Mouse (Mus musculus) midbrain, embryonic 11.5 days (tissue): ENCODE measurements around the gene Sh3gl2. TPM values are rescaled to one million over a fixed set of nuclear protein-coding genes. Genes with fewer than 3 reads are reported as not detected.
A peak's percentile ranks its signal among the peaks of the same experiment; 100 is the strongest.

Experiments used
- ATAC-seq: fragments of 200-750 bp; cut with Nextera tagmentation; 2 replicates; pipeline ENCODE4 v1.8.0; 2017; ENCODE audit warnings: moderate TSS enrichment, moderate library complexity; ENCODE audit not compliant: low FRiP score
- DNase-seq: peaks from one replicate; pipeline ENCODE4 v3.0.0; 2015; ENCODE audit warnings: low spot score; ENCODE audit errors: missing footprints
- H3K27ac ChIP-seq: fragments of 300-500 bp; sonication (generic); 2 replicates; pipeline ENCODE4 v1.5.1; 2014; ENCODE audit warnings: low read depth, low read length
- H3K27me3 ChIP-seq: fragments of 300-500 bp; sonication (generic); 2 replicates; pipeline ENCODE4 v1.6.1; 2014; ENCODE audit warnings: mild to moderate bottlenecking, low read length, moderate library complexity, mixed read lengths; ENCODE audit not compliant: control insufficient read depth, insufficient read depth
- H3K36me3 ChIP-seq: fragments of 300-500 bp; sonication (generic); 2 replicates; pipeline ENCODE4 v1.6.1; 2014; ENCODE audit warnings: mild to moderate bottlenecking, low read length, moderate library complexity, mixed read lengths; ENCODE audit not compliant: control insufficient read depth, insufficient read depth
- H3K4me1 ChIP-seq: fragments of 300-500 bp; sonication (generic); 2 replicates; pipeline ENCODE4 v1.6.1; 2014; ENCODE audit warnings: low read length; ENCODE audit not compliant: control insufficient read depth, insufficient read depth
- H3K4me2 ChIP-seq: fragments of 300-500 bp; sonication (generic); 2 replicates; pipeline ENCODE4 v1.6.1; 2014; ENCODE audit warnings: mild to moderate bottlenecking, moderate library complexity
- H3K4me3 ChIP-seq: fragments of 300-500 bp; sonication (generic); 2 replicates; pipeline ENCODE4 v1.5.1; 2014; ENCODE audit warnings: low read depth, low read length
- H3K9ac ChIP-seq: fragments of 300-500 bp; sonication (generic); 2 replicates; pipeline ENCODE4 v1.6.1; 2014; ENCODE audit warnings: low read length
- H3K9me3 ChIP-seq: fragments of 300-500 bp; sonication (generic); 2 replicates; pipeline ENCODE4 v1.6.1; 2016; ENCODE audit warnings: low read length; ENCODE audit not compliant: control insufficient read depth
- WGBS: fragments of 180-500 bp; shearing (Covaris S2); extraction: QIAGEN DNeasy Blood & Tissue Kit; methylation state at CpG from one replicate; pipeline ENCODE4 v1.1.7; 2014; 5-methylcytosine and 5-hydroxymethylcytosine counted together
- polyA plus RNA-seq: library from polyadenylated mRNA; unstranded; fragments of >200 nt; fragmentation: Nextera tagmentation; extraction: Ambion mirVana; gene quantifications from 2 replicates; pipeline ENCODE4 v1.2.1, GENCODE M21; 2014

Sh3gl2 gene
- polyA plus RNA-seq, 1 experiment from 2014 or later: 8.4 TPM

GRCm38 (mm10) chr4:85404424-85405194 is 199.7 kb downstream of the Sh3gl2 start:
- Histone ChIP-seq H3K4me2 (no peak overlapping the region), H3K36me3 (no peaks in the 10 kb centered on the region), H3K27ac (no peak overlapping the region), H3K27me3 (no peaks in the 10 kb centered on the region), H3K9ac (no peak overlapping the region), H3K4me1 (no peaks in the 10 kb centered on the region), H3K4me3 (no peak overlapping the region), H3K9me3 (no peaks in the 10 kb centered on the region)
- peak; percentile 98 for DNase-seq
- 42% methylated on average over 10 of the region's 10 CpGs for WGBS
- peak; percentile 58 for ATAC-seq

- 77% methylated on average over 7 of the region's 7 CpGs for WGBS
- no peaks in the 10 kb centered on the region for H3K9me3 ChIP-seq
- DNase-seq: no peak
- no peak overlapping the region for H3K4me2 ChIP-seq
- H3K36me3 ChIP-seq: no peaks in the 10 kb centered on the region
- peak; percentile 42; the same call in 1 of the 2 replicates for ATAC-seq
- H3K27ac ChIP-seq: no peak overlapping the region
- H3K4me1 ChIP-seq: no peaks in the 10 kb centered on the region
- H3K27me3 ChIP-seq: no peaks in the 10 kb centered on the region
- H3K9ac ChIP-seq: no peak overlapping the region
- H3K4me3 ChIP-seq: no peak overlapping the region
Observed at GRCm38 (mm10) chr4:85405276-85405675, 200.3 kb downstream of the Sh3gl2 start.

GRCm38 (mm10) chr4:85416466-85416865 is 211.5 kb downstream of the Sh3gl2 start:
- H3K4me3 ChIP-seq: no peak overlapping the region
- ATAC-seq: no peak
- H3K4me1 ChIP-seq: no peaks in the 10 kb centered on the region
- no peaks in the 10 kb centered on the region for H3K36me3 ChIP-seq
- no peak overlapping the region for H3K4me2 ChIP-seq
- no peak for DNase-seq
- WGBS: 95% methylated on average over 3 of the region's 3 CpGs
- H3K27me3 ChIP-seq: no peaks in the 10 kb centered on the region
- no peak overlapping the region for H3K9ac ChIP-seq
- no peak overlapping the region for H3K27ac ChIP-seq
- no peaks in the 10 kb centered on the region for H3K9me3 ChIP-seq

- no peaks in the 10 kb centered on the region for H3K4me1 ChIP-seq
- DNase-seq: no peak
- no peak overlapping the region for H3K9ac ChIP-seq
- no peak for ATAC-seq
- H3K27ac ChIP-seq: no peak overlapping the region
- H3K27me3 ChIP-seq: no peaks in the 10 kb centered on the region
- no peaks in the 10 kb centered on the region for H3K36me3 ChIP-seq
- H3K9me3 ChIP-seq: no peaks in the 10 kb centered on the region
- H3K4me3 ChIP-seq: no peak overlapping the region
- 83% methylated on average over 6 of the region's 6 CpGs for WGBS
- no peak overlapping the region for H3K4me2 ChIP-seq
Observed at GRCm38 (mm10) chr4:85420429-85420828, 215.5 kb downstream of the Sh3gl2 start.

- Histone ChIP-seq H3K4me2 (no peak overlapping the region), H3K9ac (no peak overlapping the region), H3K9me3 (no peaks in the 10 kb centered on the region), H3K4me3 (no peak overlapping the region), H3K27ac (no peak overlapping the region), H3K4me1 (no peaks in the 10 kb centered on the region), H3K36me3 (no peaks in the 10 kb centered on the region), H3K27me3 (no peaks in the 10 kb centered on the region)
- DNase-seq: no peak
- ATAC-seq: no peak
- WGBS: 83% methylated on average over 4 of the region's 4 CpGs
Observed at GRCm38 (mm10) chr4:85426211-85426610, 221.3 kb downstream of the Sh3gl2 start.

GRCm38 (mm10) chr4:85432786-85433185 is 227.9 kb downstream of the Sh3gl2 start:
- 84% methylated on average over 4 of the region's 4 CpGs for WGBS
- DNase-seq (no peak), ATAC-seq (no peak)
- Histone ChIP-seq H3K4me1 (no peaks in the 10 kb centered on the region), H3K9ac (no peak overlapping the region), H3K36me3 (no peaks in the 10 kb centered on the region), H3K9me3 (no peaks in the 10 kb centered on the region), H3K4me3 (no peak overlapping the region), H3K27me3 (no peaks in the 10 kb centered on the region), H3K4me2 (no peak overlapping the region), H3K27ac (no peak overlapping the region)

GRCm38 (mm10) chr4:85434734-85435133 is 229.8 kb downstream of the Sh3gl2 start:
- no peaks in the 10 kb centered on the region for H3K36me3 ChIP-seq
- H3K9me3 ChIP-seq: no peaks in the 10 kb centered on the region
- no peak overlapping the region for H3K27ac ChIP-seq
- H3K4me3 ChIP-seq: no peak overlapping the region
- no peak for DNase-seq
- 67% methylated on average over 8 of the region's 8 CpGs for WGBS
- H3K9ac ChIP-seq: no peak overlapping the region
- no peaks in the 10 kb centered on the region for H3K27me3 ChIP-seq
- H3K4me1 ChIP-seq: no peaks in the 10 kb centered on the region
- no peak for ATAC-seq
- H3K4me2 ChIP-seq: no peak overlapping the region

GRCm38 (mm10) chr4:85438813-85439212 is 233.9 kb downstream of the Sh3gl2 start:
- H3K9ac ChIP-seq: no peak overlapping the region
- DNase-seq (no peak), ATAC-seq (no peak)
- no peaks in the 10 kb centered on the region for H3K4me1 ChIP-seq
- no peak overlapping the region for H3K4me3 ChIP-seq
- H3K4me2 ChIP-seq: no peak overlapping the region
- no peaks in the 10 kb centered on the region for H3K36me3 ChIP-seq
- 78% methylated on average over 3 of the region's 3 CpGs for WGBS
- no peak overlapping the region for H3K27ac ChIP-seq
- no peaks in the 10 kb centered on the region for H3K9me3 ChIP-seq
- H3K27me3 ChIP-seq: no peaks in the 10 kb centered on the region

GRCm38 (mm10) chr4:85483586-85483985 is 278.7 kb downstream of the Sh3gl2 start:
- 95% methylated on average over 6 of the region's 6 CpGs for WGBS
- Histone ChIP-seq H3K9me3 (no peaks in the 10 kb centered on the region), H3K27ac (no peak overlapping the region), H3K4me3 (no peak overlapping the region), H3K4me2 (no peak overlapping the region), H3K9ac (no peak overlapping the region), H3K36me3 (no peaks in the 10 kb centered on the region), H3K4me1 (no peaks in the 10 kb centered on the region), H3K27me3 (no peaks in the 10 kb centered on the region)
- ATAC-seq (no peak), DNase-seq (no peak)
